Mouse (Mus musculus) ovary, postnatal 36 days (tissue): ENCODE measurements around the gene Llgl2.
"Not testable (repeated sequence)": the region's sequence is repeated elsewhere in the genome, so short reads cannot be mapped to it uniquely, and the experiment has no call there.

ENCODE experiments used
- DNase-seq: peaks from one replicate; pipeline ENCODE4 v3.0.0; 2022; ENCODE audit warnings: low spot score, mixed read lengths

Llgl2 gene

GRCm38 (mm10) chr11:115833021-115833513 is 9.2 kb downstream of the Llgl2 start:
- DNase-seq = no peak

- no peak for DNase-seq
Measured at GRCm38 (mm10) chr11:115834033-115834432, 10.2 kb downstream of the Llgl2 start.

GRCm38 (mm10) chr11:115836656-115837395 is 13.0 kb downstream of the Llgl2 start:
- no peak for DNase-seq

- DNase-seq = no peak
Measured at GRCm38 (mm10) chr11:115837606-115838345, 13.9 kb downstream of the Llgl2 start.

GRCm38 (mm10) chr11:115838895-115839311 is 15.1 kb downstream of the Llgl2 start:
- DNase-seq = no peak

GRCm38 (mm10) chr11:115839732-115840131 is 15.9 kb downstream of the Llgl2 start:
- no peak for DNase-seq

GRCm38 (mm10) chr11:115841044-115841443 is 17.2 kb downstream of the Llgl2 start:
- DNase-seq = no peak

GRCm38 (mm10) chr11:115841961-115842550 is 18.2 kb downstream of the Llgl2 start:
- peak; percentile 67 for DNase-seq

- no peak for DNase-seq
Measured at GRCm38 (mm10) chr11:115843141-115843890, 19.5 kb downstream of the Llgl2 start.

- no peak for DNase-seq
Measured at GRCm38 (mm10) chr11:115843891-115844239, 20.0 kb downstream of the Llgl2 start.

GRCm38 (mm10) chr11:115844240-115844639 is 20.4 kb downstream of the Llgl2 start:
- DNase-seq = no peak

- DNase-seq = no peak
Measured at GRCm38 (mm10) chr11:115845819-115846218, 22.0 kb downstream of the Llgl2 start.

- no peak for DNase-seq
Measured at GRCm38 (mm10) chr11:115854674-115855073, 30.8 kb downstream of the Llgl2 start.

GRCm38 (mm10) chr11:115857146-115857545 is 33.3 kb downstream of the Llgl2 start:
- not testable (repeated sequence) for DNase-seq

- DNase-seq = no peak
Measured at GRCm38 (mm10) chr11:115857936-115858335, 34.1 kb downstream of the Llgl2 start.

- DNase-seq = no peak
Measured at GRCm38 (mm10) chr11:115858354-115858753, 34.5 kb downstream of the Llgl2 start, which contains the start of gene Myo15b. TSS of gene Myo15b (plus strand) at chr11:115858406.

GRCm38 (mm10) chr11:115859143-115859945 is 35.5 kb downstream of the Llgl2 start:
- peak; percentile 93 for DNase-seq

- no peak for DNase-seq
Measured at GRCm38 (mm10) chr11:115863895-115864294, 40.0 kb downstream of the Llgl2 start.

GRCm38 (mm10) chr11:115869393-115869792 is 45.5 kb downstream of the Llgl2 start:
- no peak for DNase-seq

GRCm38 (mm10) chr11:115872437-115872836 is 48.6 kb downstream of the Llgl2 start:
- DNase-seq = no peak

GRCm38 (mm10) chr11:115875935-115876334 is 52.1 kb downstream of the Llgl2 start:
- DNase-seq = no peak
